Mouse (Mus musculus) small intestine, adult 2 months (tissue): ENCODE data around the gene Islr2. TPM values are rescaled to one million over a fixed set of nuclear protein-coding genes. Genes with fewer than 3 reads are reported as not detected.
"Not testable (repeated sequence)": the region's sequence is repeated elsewhere in the genome, so short reads cannot be mapped to it uniquely, and the experiment has no call there.

Experiments
- H3K27ac ChIP-seq: fragments of 200-500 bp; 2 replicates; pipeline ENCODE4 v1.5.1; 2012; ENCODE audit warnings: low read depth, low read length, control low read depth, inconsistent platforms; ENCODE audit not compliant: insufficient read depth
- H3K27me3 ChIP-seq: fragments of 200-500 bp; 2 replicates; pipeline ENCODE4 v1.6.1; 2012; ENCODE audit warnings: mild to moderate bottlenecking, moderate library complexity, low read length, inconsistent platforms; ENCODE audit not compliant: control insufficient read depth, insufficient read depth
- H3K36me3 ChIP-seq: fragments of 200-500 bp; 2 replicates; pipeline ENCODE4 v1.6.1; 2012; ENCODE audit warnings: mild to moderate bottlenecking, low read length, control low read depth, inconsistent platforms; ENCODE audit not compliant: control insufficient read depth, insufficient read depth
- H3K4me1 ChIP-seq: fragments of 200-500 bp; 2 replicates; pipeline ENCODE4 v1.6.1; 2012; ENCODE audit warnings: low read length, inconsistent platforms, mixed read lengths; ENCODE audit not compliant: control insufficient read depth, insufficient read depth, insufficient read length
- H3K4me3 ChIP-seq: fragments of 200-500 bp; 2 replicates; pipeline ENCODE4 v1.5.1; 2012; ENCODE audit warnings: low read depth, mild to moderate bottlenecking, control low read depth, inconsistent platforms, low read length, moderate library complexity
- CTCF ChIP-seq: fragments of 200-500 bp; IDR thresholded peaks from 2 replicates; pipeline ENCODE4 v1.5.1; 2012; ENCODE audit warnings: low read depth, mild to moderate bottlenecking, control low read depth, inconsistent platforms, low read length, moderate library complexity, mixed read lengths; ENCODE audit not compliant: insufficient replicate concordance, insufficient read length; ENCODE audit errors: extremely low read depth
- POLR2A ChIP-seq: fragments of 200-500 bp; IDR thresholded peaks from 2 replicates; pipeline ENCODE4 v1.6.1; 2012; ENCODE audit warnings: low read depth, mild to moderate bottlenecking, control low read depth, inconsistent platforms, low read length, moderate library complexity
- WGBS: fragments of 180-500 bp; shearing (Covaris S2); methylation state at CpG from one replicate; pipeline ENCODE4 v1.1.7; 2018; 5-methylcytosine and 5-hydroxymethylcytosine counted together
- polyA plus RNA-seq: library from polyadenylated mRNA; depleted of rRNA; stranded (reverse); fragments of >200 nt; gene quantifications from 2 replicates; pipeline ENCODE4 v1.2.3, GENCODE M21; 2012; rRNA removed

The Islr2 gene
- 0.91 and 1.3 TPM in 2 replicates for polyA plus RNA-seq

- no peaks in the 10 kb centered on the region for H3K36me3 ChIP-seq
- TF ChIP-seq CTCF (peak; percentile 43; the same call in 1 of the 2 replicates), POLR2A (peak; percentile 7; the same call in 1 of the 2 replicates)
- peaks cover 46% of the 10 kb centered on the region for H3K27me3 ChIP-seq
- peak within 1 kb of the TSS; percentile 66 for H3K4me3 ChIP-seq
- H3K27ac ChIP-seq, result no peak within 1 kb of the TSS
- no peaks in the 10 kb centered on the region for H3K4me1 ChIP-seq
- WGBS, result 6% methylated on average over 42 of the region's 42 CpGs
These were observed at the start of gene Islr2, which contains the start of gene Islr for GRCm38 (mm10) chr9:58203516-58204447. Gene Islr2, minus strand, starts transcription at chr9:58204319. Gene Islr, minus strand, starts transcription at chr9:58204306.

- WGBS, result 45% methylated on average over 5 of the region's 5 CpGs
- not testable (repeated sequence) for H3K36me3 ChIP-seq, H3K4me1 ChIP-seq, H3K27me3 ChIP-seq
- Histone ChIP-seq H3K4me3 (peak overlapping the region; percentile 73), H3K27ac (peak overlapping the region; percentile 59)
These were observed 49.6 kb upstream of the Islr2 start for GRCm38 (mm10) chr9:58253805-58254122.

GRCm38 (mm10) chr9:58253033-58253804 is 49.1 kb upstream of the Islr2 start, which contains the start of gene Stoml1:
Gene Stoml1, plus strand, starts transcription at chr9:58253164.
- TF ChIP-seq CTCF (peak; percentile 81), POLR2A (peak; percentile 40; the same call in 1 of the 2 replicates)
- Histone ChIP-seq H3K4me3 (peak within 1 kb of the TSS; percentile 73), H3K27me3 (no peaks in the 10 kb centered on the region), H3K4me1 (peaks cover 7% of the 10 kb centered on the region; the same call in 1 of the 2 replicates), H3K27ac (peak within 1 kb of the TSS; percentile 59), H3K36me3 (peaks cover 7% of the 10 kb centered on the region)
- under 1% methylated on average over 31 of the region's 31 CpGs for WGBS

GRCm38 (mm10) chr9:58250730-58251129 is 46.6 kb upstream of the Islr2 start:
- WGBS, result 88% methylated on average over 1 of the region's 1 CpGs
- Histone ChIP-seq H3K27ac (peak overlapping the region; percentile 88; the same call in 1 of the 2 replicates), H3K4me1 (peaks cover 13% of the 10 kb centered on the region)
- not testable (repeated sequence) for H3K27me3 ChIP-seq, H3K4me3 ChIP-seq, H3K36me3 ChIP-seq

- 61% methylated on average over 8 of the region's 8 CpGs for WGBS
- peak overlapping the region; percentile 88 for H3K27ac ChIP-seq
These were observed 46.2 kb upstream of the Islr2 start for GRCm38 (mm10) chr9:58250322-58250721.

GRCm38 (mm10) chr9:58249592-58250192 is 45.6 kb upstream of the Islr2 start, which contains the start of gene Pml:
Gene Pml, minus strand, starts transcription at chr9:58249786.
- Histone ChIP-seq H3K4me3 (peak within 1 kb of the TSS; percentile 79), H3K27ac (peak within 1 kb of the TSS; percentile 88), H3K36me3 (peaks cover 5% of the 10 kb centered on the region), H3K27me3 (no peaks in the 10 kb centered on the region), H3K4me1 (peaks cover 13% of the 10 kb centered on the region)
- peak; percentile 65; the same call in 1 of the 2 replicates for TF ChIP-seq POLR2A
- TF ChIP-seq CTCF, result peak; percentile 23; the same call in 1 of the 2 replicates
- WGBS, result under 1% methylated on average over 16 of the region's 16 CpGs

More at GRCm38 (mm10) chr9:58250322-58250721, 46.2 kb upstream of the Islr2 start:
- Histone ChIP-seq H3K27me3 (no peaks in the 10 kb centered on the region), H3K4me3 (no peak overlapping the region), H3K4me1 (peaks cover 13% of the 10 kb centered on the region), H3K36me3 (peaks cover 5% of the 10 kb centered on the region)
- TF ChIP-seq POLR2A (no peak), CTCF (no peak)
